Comparison of ENCODE assay signal across 24 mouse cellular contexts in the genomic region with DNA sequence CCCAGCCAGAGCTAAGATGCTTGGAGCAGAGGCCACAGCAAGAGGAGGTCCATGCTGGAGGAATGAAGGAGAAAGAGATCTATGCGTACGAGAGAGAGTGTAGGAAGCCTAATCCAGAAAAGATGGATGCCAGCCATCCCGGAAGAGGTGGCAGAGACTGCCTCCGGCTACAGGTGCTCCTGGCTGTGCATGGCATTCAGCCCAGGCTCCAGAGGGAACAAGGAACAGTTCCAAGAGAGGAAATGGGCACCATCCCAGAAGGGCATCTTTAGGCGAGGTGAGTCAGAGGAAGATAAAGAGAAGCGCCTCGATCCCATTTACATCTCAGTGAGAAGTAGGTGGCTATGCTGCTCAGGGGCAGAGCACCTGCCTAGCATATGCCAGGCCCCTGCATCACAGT. TPM values are rescaled to one million over a fixed set of nuclear protein-coding genes. Genes with fewer than 3 reads are reported as not detected.
A peak's percentile ranks its signal among the peaks of the same experiment; 100 is the strongest.
DNase-seq lines count a peak whose midpoint lies in the region; TF ChIP-seq lines count a peak whose summit lies in the region.
"Had no signal": no experiment of that assay in that cellular context is flagged by ENCODE, and none has a peak within 500 bp of the region (broad histone marks: within the 10 kb centered on the region; RNA-seq: fewer than 3 reads in every experiment).

No protein-coding gene starts in this region.

- WGBS in cerebellum, adult 2 months = 5% methylated on average over 7 of the region's 7 CpGs

- peak; percentile 21 for DNase-seq in gastrocnemius, adult 2 months
- DNase-seq in gastrocnemius, adult 8-10 months (ENCODE audit: low spot score in 2 of 2) = no peak
- peak; percentile 38 for DNase-seq in right cerebral cortex, postnatal 14 days
- DNase-seq in right cerebral cortex, postnatal 4 days = no peak
- peak; percentile 99 to 100 for DNase-seq in cerebellum, adult 2 months
- peak; percentile 63 for DNase-seq in right cerebral cortex, postnatal 25 days
- DNase-seq in spleen, adult 12 weeks (ENCODE audit: low spot score) = no peak
- DNase-seq in kidney, postnatal 36 days = no peak
- DNase-seq: adrenal gland, postnatal 14 days; gastrocnemius, postnatal 14 days; heart, postnatal 14 days; kidney, adult 18-20 months; lung, embryonic 14.5 days; thymus, adult 18-20 months had no signal

- no peak for TF ChIP-seq CTCF in gastrocnemius, adult 2 months (IDR thresholded peaks at IDR 0.05)
- no peak for TF ChIP-seq CTCF in cerebellum, adult 2 months (IDR thresholded peaks at IDR 0.05; ENCODE audit: borderline replicate concordance, insufficient read depth, low read depth, low read length)

- no peaks in the 10 kb centered on the region for H3K27me3 ChIP-seq in cerebellum, adult 2 months (ENCODE audit: control insufficient read depth, insufficient read depth, low read length)
- H3K27me3 ChIP-seq: neural tube, embryonic 12.5 days had no signal

- no peak overlapping the region for H3K27ac ChIP-seq in gastrocnemius, adult 2 months
- peak overlapping the region; percentile 94 for H3K27ac ChIP-seq in cerebellum, adult 2 months (ENCODE audit: insufficient read depth, low read length)
- H3K27ac ChIP-seq: heart, embryonic 10.5 days; macrophage; neural tube, embryonic 12.5 days had no signal

- H3K4me1 ChIP-seq in cerebellum, adult 2 months (ENCODE audit: control insufficient read depth, insufficient read depth, low read length) = peaks cover 42% of the 10 kb centered on the region

- H3K4me3 ChIP-seq in gastrocnemius, adult 2 months = no peak overlapping the region
- H3K4me3 ChIP-seq in cerebellum, adult 2 months (replicated peaks; ENCODE audit: insufficient read depth, low read depth, low read length) = peak overlapping the region; percentile 1
- H3K4me3 ChIP-seq: heart, embryonic 10.5 days; neural tube, embryonic 12.5 days had no signal

- intact Hi-C loops in gastrocnemius, adult 2 months (cut with DNase I) = no loop called here

- TF ChIP-seq POLR2A in cerebellum, adult 2 months (IDR thresholded peaks at IDR 0.05; ENCODE audit: borderline replicate concordance, insufficient read depth, low read length) = peak; percentile 36; the same call in 1 of the 2 replicates

RNA-seq across cellular contexts. Expression of gene Mpp3, which starts 2.9 kb away (rescaled TPM):
- 10 to 100 TPM; 19.4 to 34.7 TPM for total RNA-seq in gastrocnemius, adult 2 months (2021)
- total RNA-seq in gastrocnemius, adult 8-10 months (2022) = 10 to 100 TPM; 12.9 to 17.9 (median 15.7) TPM
- 158 and 185 TPM in 2 replicates for polyA plus RNA-seq in cerebellum, adult 2 months (2012; rRNA removed)
- polyA plus RNA-seq: macrophage had no signal

RNA-seq across cellular contexts. Expression of gene Cd300lg, which starts 10.2 kb away (rescaled TPM):
- 10 to 100 TPM; 17.6 to 18.9 TPM for total RNA-seq in gastrocnemius, adult 2 months (2021)
- 10 to 100 TPM; 12.9 to 17.6 (median 15.0) TPM for total RNA-seq in gastrocnemius, adult 8-10 months (2022)
- 0.38 and 0.63 TPM in 2 replicates for polyA plus RNA-seq in cerebellum, adult 2 months (2012; rRNA removed)
- total RNA-seq: left cerebral cortex, postnatal 25 days had no signal
- polyA plus RNA-seq: C2C12 had no signal

RNA-seq across cellular contexts. Expression of gene Dusp3, which starts 44.3 kb away (rescaled TPM):
- 100 to 1,000 TPM; 123 to 129 TPM for total RNA-seq in gastrocnemius, adult 2 months (2021)
- total RNA-seq in gastrocnemius, adult 8-10 months (2022) = 100 to 1,000 TPM; 134 to 209 (median 172) TPM
- 86.0 and 98.5 TPM in 2 replicates for polyA plus RNA-seq in cerebellum, adult 2 months (2012; rRNA removed)

RNA-seq across cellular contexts. Expression of gene Cfap97d1, which starts 47.1 kb away (rescaled TPM):
- total RNA-seq in gastrocnemius, adult 2 months (2021) = not detected
- total RNA-seq in gastrocnemius, adult 8-10 months (2022) = not detected
- polyA plus RNA-seq in cerebellum, adult 2 months (2012; rRNA removed) = not detected in 2 replicates
- total RNA-seq: adrenal gland, postnatal 14 days; gastrocnemius, postnatal 14 days; heart, postnatal 14 days; layer of hippocampus, postnatal 10 days; left cerebral cortex, postnatal 25 days had no signal
- polyA plus RNA-seq: C2C12; forebrain, embryonic 16.5 days; heart, embryonic 10.5 days; hindbrain, embryonic 16.5 days; liver, embryonic 11.5 days; lung, embryonic 14.5 days; macrophage; neural tube, embryonic 12.5 days; urinary bladder, adult 2 months had no signal

RNA-seq across cellular contexts. Expression of gene Mpp2, which starts 57.2 kb away (rescaled TPM):
- total RNA-seq in gastrocnemius, adult 2 months (2021) = 1 to 10 TPM; 1.2 TPM
- 1 to 10 TPM in 1 of 4 experiments, under 1 TPM in 3; 0.27 to 1.1 (median 0.57) TPM for total RNA-seq in gastrocnemius, adult 8-10 months (2022)
- 50.3 and 55.3 TPM in 2 replicates for polyA plus RNA-seq in cerebellum, adult 2 months (2012; rRNA removed)
- polyA plus RNA-seq: macrophage had no signal

Comparison
In these comparisons a context has a peak if more than half of its experiments do, and no peak if none do; other contexts are left out.
1. DNase-seq: peak in gastrocnemius, adult 2 months (single experiment), right cerebral cortex, postnatal 14 days (single experiment), cerebellum, adult 2 months (2 of 2) and right cerebral cortex, postnatal 25 days (single experiment); none in gastrocnemius, adult 8-10 months (0 of 2), right cerebral cortex, postnatal 4 days (single experiment), spleen, adult 12 weeks (single experiment) and kidney, postnatal 36 days (0 of 2).